9 mouse cellular contexts compared by ENCODE assay signal in genomic region chr4:57434705-57435360, GRCm38 (mm10). TPM values are rescaled to one million over a fixed set of nuclear protein-coding genes. Genes with fewer than 3 reads are reported as not detected.
DNase-seq lines count a peak whose midpoint lies in the region; ATAC-seq lines count a peak whose summit lies in the region.
"Had no signal": no experiment of that assay in that cellular context is flagged by ENCODE, and none has a peak within 500 bp of the region (broad histone marks: within the 10 kb centered on the region; RNA-seq: fewer than 3 reads in every experiment).

No protein-coding gene starts in this region.

- H3K4me1 ChIP-seq in heart, embryonic 16.5 days (ENCODE audit: control insufficient read depth, insufficient read depth, low read length), result peaks cover 10% of the 10 kb centered on the region
- no peaks in the 10 kb centered on the region; the same call in 1 of the 2 replicates for H3K4me1 ChIP-seq in brown adipose tissue, adult 24 weeks (ENCODE audit: control insufficient read depth, insufficient read depth, insufficient read length, low read length)
- H3K4me1 ChIP-seq in forebrain, embryonic 14.5 days (ENCODE audit: control insufficient read depth, insufficient read depth, low read length), result peaks cover 3% of the 10 kb centered on the region; the same call in 1 of the 2 replicates
- peaks cover 17% of the 10 kb centered on the region for H3K4me1 ChIP-seq in limb, embryonic 15.5 days
- H3K4me1 ChIP-seq in stomach, embryonic 16.5 days (ENCODE audit: control insufficient read depth, insufficient read depth, low read length), result peaks cover 9% of the 10 kb centered on the region; the same call in 1 of the 2 replicates

- peaks cover 37% of the 10 kb centered on the region for H3K27me3 ChIP-seq in heart, embryonic 16.5 days (ENCODE audit: control insufficient read depth, insufficient read depth, low read length)
- H3K27me3 ChIP-seq in forebrain, embryonic 14.5 days (replicated peaks; ENCODE audit: control insufficient read depth, insufficient read depth, low read length), result no peaks in the 10 kb centered on the region
- peaks cover 32% of the 10 kb centered on the region for H3K27me3 ChIP-seq in limb, embryonic 15.5 days
- peaks cover 22% of the 10 kb centered on the region for H3K27me3 ChIP-seq in stomach, embryonic 16.5 days (ENCODE audit: control insufficient read depth, insufficient read depth, low read length)

- H3K9ac ChIP-seq in heart, embryonic 16.5 days (ENCODE audit: low read length), result peak overlapping the region; percentile 63
- peak overlapping the region; percentile 74 for H3K9ac ChIP-seq in forebrain, embryonic 14.5 days (ENCODE audit: low read length)
- H3K9ac ChIP-seq in limb, embryonic 15.5 days, result peak overlapping the region; percentile 47; the same call in 1 of the 2 replicates
- H3K9ac ChIP-seq in stomach, embryonic 16.5 days (ENCODE audit: low read length), result peak overlapping the region; percentile 71

- H3K36me3 ChIP-seq in heart, embryonic 16.5 days (ENCODE audit: control insufficient read depth, insufficient read depth), result no peaks in the 10 kb centered on the region
- no peaks in the 10 kb centered on the region for H3K36me3 ChIP-seq in forebrain, embryonic 14.5 days (ENCODE audit: control insufficient read depth, insufficient read depth, low read length)
- no peaks in the 10 kb centered on the region for H3K36me3 ChIP-seq in limb, embryonic 15.5 days
- no peaks in the 10 kb centered on the region for H3K36me3 ChIP-seq in stomach, embryonic 16.5 days (ENCODE audit: control insufficient read depth, insufficient read depth, low read length)
- H3K36me3 ChIP-seq: G1E had no signal

- no peaks in the 10 kb centered on the region for H3K9me3 ChIP-seq in heart, embryonic 16.5 days (replicated peaks; ENCODE audit: control insufficient read depth, low read length)
- no peaks in the 10 kb centered on the region for H3K9me3 ChIP-seq in forebrain, embryonic 14.5 days (replicated peaks; ENCODE audit: control insufficient read depth, low read length)
- H3K9me3 ChIP-seq in limb, embryonic 15.5 days, result no peaks in the 10 kb centered on the region
- H3K9me3 ChIP-seq in stomach, embryonic 16.5 days (replicated peaks; ENCODE audit: control insufficient read depth, low read length), result no peaks in the 10 kb centered on the region

- no peak for ATAC-seq in heart, embryonic 16.5 days (replicated peaks; ENCODE audit: extremely low read depth, insufficient read depth, low FRiP score)
- ATAC-seq in forebrain, embryonic 14.5 days, result peak; percentile 33
- no peak for ATAC-seq in limb, embryonic 15.5 days (ENCODE audit: insufficient number of reproducible peaks, low FRiP score, low TSS enrichment, low read depth)
- peak; percentile 47; the same call in 1 of the 2 replicates for ATAC-seq in stomach, embryonic 16.5 days (ENCODE audit: insufficient read depth, low FRiP score)

- peak overlapping the region; percentile 58 for H3K4me3 ChIP-seq in heart, embryonic 16.5 days (ENCODE audit: low read length)
- peak overlapping the region; percentile 44 for H3K4me3 ChIP-seq in brown adipose tissue, adult 24 weeks (ENCODE audit: insufficient read depth, low read depth, low read length)
- H3K4me3 ChIP-seq in forebrain, embryonic 14.5 days (ENCODE audit: low read depth, low read length), result peak overlapping the region; percentile 64
- peak overlapping the region; percentile 59 for H3K4me3 ChIP-seq in limb, embryonic 15.5 days
- H3K4me3 ChIP-seq in stomach, embryonic 16.5 days (replicated peaks; ENCODE audit: low read length), result peak overlapping the region; percentile 64

- H3K27ac ChIP-seq in heart, embryonic 16.5 days (ENCODE audit: low read length), result no peak overlapping the region
- no peak overlapping the region for H3K27ac ChIP-seq in brown adipose tissue, adult 24 weeks (replicated peaks; ENCODE audit: low read depth, low read length)
- no peak overlapping the region for H3K27ac ChIP-seq in forebrain, embryonic 14.5 days (ENCODE audit: low read depth, low read length)
- H3K27ac ChIP-seq in limb, embryonic 15.5 days, result no peak overlapping the region
- no peak overlapping the region for H3K27ac ChIP-seq in stomach, embryonic 16.5 days (ENCODE audit: low read length)

- 18% methylated on average over 19 of the region's 19 CpGs for WGBS in heart, embryonic 16.5 days
- WGBS in forebrain, embryonic 14.5 days, result 19% methylated on average over 19 of the region's 19 CpGs
- 23% methylated on average over 19 of the region's 19 CpGs for WGBS in limb, embryonic 15.5 days
- 22% methylated on average over 19 of the region's 19 CpGs for WGBS in stomach, embryonic 16.5 days

- DNase-seq in heart, adult 18-20 months, result no peak
- DNase-seq in forebrain, embryonic 14.5 days (ENCODE audit: low spot score), result peak; percentile 20
- no peak for DNase-seq in kidney, adult 9 months
- no peak for DNase-seq in spleen, postnatal 14 days (ENCODE audit: low spot score in 2 of 2)

- peak overlapping the region; percentile 91 for H3K4me2 ChIP-seq in heart, embryonic 16.5 days (ENCODE audit: low read depth, low read length)
- H3K4me2 ChIP-seq in forebrain, embryonic 14.5 days (ENCODE audit: low read length), result peak overlapping the region; percentile 93
- peak overlapping the region; percentile 100 for H3K4me2 ChIP-seq in limb, embryonic 15.5 days
- H3K4me2 ChIP-seq in stomach, embryonic 16.5 days (ENCODE audit: low read depth, low read length), result peak overlapping the region; percentile 100

RNA-seq across cellular contexts. Expression of gene Palm2, which starts 0.8 kb away (rescaled TPM):
- 11.8 and 14.3 TPM in 2 replicates for polyA plus RNA-seq in heart, embryonic 16.5 days (2015; fragmentation: Nextera tagmentation; extraction: Ambion mirVana)
- 10 to 100 TPM; 11.0 to 11.8 TPM for total RNA-seq in heart, adult 18-20 months (2021)
- 11.2 and 17.0 TPM in 2 replicates for polyA plus RNA-seq in brown adipose tissue, adult 24 weeks (2012; ENCODE audit: insufficient read depth, insufficient read length, missing spikeins)
- 2.3 and 4.9 TPM in 2 replicates for polyA plus RNA-seq in forebrain, embryonic 14.5 days (2014; fragmentation: Nextera tagmentation; extraction: Ambion mirVana)
- 7.0 and 8.6 TPM in 2 replicates for polyA plus RNA-seq in limb, embryonic 15.5 days (2015; fragmentation: Nextera tagmentation; extraction: Ambion mirVana)
- polyA plus RNA-seq in stomach, embryonic 16.5 days (2015; fragmentation: Nextera tagmentation; extraction: Ambion mirVana), result 2.9 and 5.3 TPM in 2 replicates
- polyA plus RNA-seq: G1E had no signal

Comparison
In these comparisons a context has a peak if more than half of its experiments do, and no peak if none do; other contexts are left out.
1. ATAC-seq: peak in forebrain, embryonic 14.5 days (single experiment) and stomach, embryonic 16.5 days (single experiment); none in heart, embryonic 16.5 days (single experiment) and limb, embryonic 15.5 days (single experiment).
2. Peak in every context shown above with its lines, with median percentiles within 50 percentile points of each other: H3K4me2 ChIP-seq, H3K4me3 ChIP-seq and H3K9ac ChIP-seq.